Mouse (Mus musculus) hindbrain, postnatal 0 days (tissue): ENCODE measurements at regions not wholly inside any gene's neighbourhood (a gene's known extent, or its start where the extent isn't known, plus 50 kb on each side); places are given as distances from the start of the nearest gene placed in this dataset.

ENCODE experiments used
- ATAC-seq: fragments of 200-750 bp; cut with Nextera tagmentation; 2 replicates; pipeline ENCODE4 v1.8.0; 2017; ENCODE audit warnings: mild to moderate bottlenecking, moderate TSS enrichment, moderate library complexity
- DNase-seq: peaks from one replicate; pipeline ENCODE4 v3.0.0-alpha.2; 2015; ENCODE audit warnings: low spot score
- H3K27ac ChIP-seq: fragments of 300-500 bp; sonication (generic); 2 replicates; pipeline ENCODE4 v1.5.1; 2014; ENCODE audit warnings: mild to moderate bottlenecking
- H3K27me3 ChIP-seq: fragments of 300-500 bp; sonication (generic); 2 replicates; pipeline ENCODE4 v1.6.1; 2014; ENCODE audit warnings: low read length, mixed read lengths; ENCODE audit not compliant: insufficient read depth
- H3K36me3 ChIP-seq: fragments of 300-500 bp; sonication (generic); 2 replicates; pipeline ENCODE4 v1.6.1; 2014; ENCODE audit warnings: low read length, mixed read lengths; ENCODE audit not compliant: insufficient read depth
- H3K4me1 ChIP-seq: fragments of 300-500 bp; sonication (generic); 2 replicates; pipeline ENCODE4 v1.6.1; 2014; ENCODE audit warnings: antibody characterized with exemption, low read length, mixed read lengths; ENCODE audit not compliant: insufficient read depth
- H3K4me2 ChIP-seq: fragments of 300-500 bp; sonication (generic); 2 replicates; pipeline ENCODE4 v1.6.1; 2014; ENCODE audit warnings: low read depth, mild to moderate bottlenecking, low read length, moderate library complexity, mixed read lengths
- H3K4me3 ChIP-seq: fragments of 300-500 bp; sonication (generic); 2 replicates; pipeline ENCODE4 v1.5.1; 2014; ENCODE audit warnings: low read length
- H3K9ac ChIP-seq: fragments of 300-500 bp; sonication (generic); replicated peaks from 2 replicates; pipeline ENCODE4 v1.6.1; 2014; ENCODE audit warnings: mild to moderate bottlenecking, low read length, moderate library complexity, mixed read lengths
- H3K9me3 ChIP-seq: fragments of 300-500 bp; sonication (generic); 2 replicates; pipeline ENCODE4 v1.6.1; 2016; ENCODE audit warnings: low read length, mixed read lengths
- CTCF ChIP-seq: IDR thresholded peaks from 2 replicates; pipeline ENCODE4 v1.5.1; 2016; ENCODE audit warnings: antibody characterized with exemption, control low read depth, low read depth
- WGBS: fragments of 180-500 bp; shearing (Covaris S2); extraction: QIAGEN DNeasy Blood & Tissue Kit; methylation state at CpG from one replicate; pipeline ENCODE4 v1.1.7; 2014; 5-methylcytosine and 5-hydroxymethylcytosine counted together

GRCm38 (mm10) chr8:92212786-92213535 is 144.5 kb upstream of the Irx5 start:
- no peaks in the 10 kb centered on the region for H3K27me3 ChIP-seq
- 56% methylated on average over 14 of the region's 14 CpGs for WGBS
- ATAC-seq (no peak), DNase-seq (peak; percentile 41)
- 0 out of 2 replicates have a peak, but pooled peaks cover 3% of the 10 kb centered on the region for H3K4me1 ChIP-seq
- no peak overlapping the region for H3K9ac ChIP-seq
- H3K9me3 ChIP-seq = no peaks in the 10 kb centered on the region
- TF ChIP-seq CTCF = no peak
- H3K36me3 ChIP-seq = no peaks in the 10 kb centered on the region
- no peak overlapping the region for H3K27ac ChIP-seq
- no peak overlapping the region for H3K4me2 ChIP-seq
- H3K4me3 ChIP-seq = no peak overlapping the region

GRCm38 (mm10) chr8:92209081-92209480 is 148.3 kb upstream of the Irx5 start:
- Histone ChIP-seq H3K27ac (no peak overlapping the region), H3K9ac (no peak overlapping the region), H3K4me2 (no peak overlapping the region), H3K36me3 (no peaks in the 10 kb centered on the region), H3K4me3 (no peak overlapping the region), H3K27me3 (no peaks in the 10 kb centered on the region), H3K4me1 (no peaks in the 10 kb centered on the region), H3K9me3 (no peaks in the 10 kb centered on the region)
- TF ChIP-seq CTCF = no peak
- no peak for DNase-seq
- WGBS = 66% methylated on average over 5 of the region's 5 CpGs
- no peak for ATAC-seq

- Histone ChIP-seq H3K9ac (no peak overlapping the region), H3K9me3 (no peaks in the 10 kb centered on the region), H3K27ac (no peak overlapping the region), H3K4me2 (no peak overlapping the region), H3K4me1 (no peaks in the 10 kb centered on the region), H3K4me3 (no peak overlapping the region), H3K27me3 (no peaks in the 10 kb centered on the region), H3K36me3 (no peaks in the 10 kb centered on the region)
- ATAC-seq (no peak), DNase-seq (no peak)
- no peak for TF ChIP-seq CTCF
- 93% methylated on average over 8 of the region's 8 CpGs for WGBS
These were observed 161.8 kb upstream of the Irx5 start for GRCm38 (mm10) chr8:92195635-92196034.

GRCm38 (mm10) chr8:92194065-92194464 is 163.4 kb upstream of the Irx5 start:
- no peak overlapping the region for H3K9ac ChIP-seq
- no peak for ATAC-seq
- peak; percentile 25; the same call in 1 of the 2 replicates for TF ChIP-seq CTCF
- H3K9me3 ChIP-seq = peaks cover 1% of the 10 kb centered on the region; the same call in 1 of the 2 replicates
- 66% methylated on average over 14 of the region's 14 CpGs for WGBS
- H3K4me2 ChIP-seq = no peak overlapping the region
- H3K27me3 ChIP-seq = no peaks in the 10 kb centered on the region
- no peak overlapping the region for H3K27ac ChIP-seq
- DNase-seq = peak; percentile 24
- H3K4me1 ChIP-seq = no peaks in the 10 kb centered on the region
- H3K4me3 ChIP-seq = no peak overlapping the region
- no peaks in the 10 kb centered on the region for H3K36me3 ChIP-seq

- Histone ChIP-seq H3K27me3 (no peaks in the 10 kb centered on the region), H3K4me2 (no peak overlapping the region), H3K4me3 (no peak overlapping the region), H3K9ac (no peak overlapping the region), H3K36me3 (no peaks in the 10 kb centered on the region), H3K27ac (no peak overlapping the region), H3K4me1 (no peaks in the 10 kb centered on the region), H3K9me3 (peaks cover 5% of the 10 kb centered on the region; the same call in 1 of the 2 replicates)
- DNase-seq (no peak), ATAC-seq (no peak)
- TF ChIP-seq CTCF = no peak
- WGBS = 88% methylated on average over 16 of the region's 16 CpGs
These were observed 167.0 kb upstream of the Irx5 start for GRCm38 (mm10) chr8:92190261-92191025.

- no peaks in the 10 kb centered on the region for H3K9me3 ChIP-seq
- H3K9ac ChIP-seq = no peak overlapping the region
- 9% methylated on average over 1 of the region's 1 CpGs for WGBS
- no peaks in the 10 kb centered on the region for H3K27me3 ChIP-seq
- H3K4me3 ChIP-seq = no peak overlapping the region
- H3K36me3 ChIP-seq = no peaks in the 10 kb centered on the region
- ATAC-seq (no peak), DNase-seq (peak; percentile 21)
- H3K27ac ChIP-seq = no peak overlapping the region
- H3K4me2 ChIP-seq = no peak overlapping the region
- TF ChIP-seq CTCF = no peak
- H3K4me1 ChIP-seq = no peaks in the 10 kb centered on the region
These were observed 174.1 kb upstream of the Irx5 start for GRCm38 (mm10) chr8:92183331-92183730.

- Histone ChIP-seq H3K9me3 (no peaks in the 10 kb centered on the region), H3K27me3 (no peaks in the 10 kb centered on the region), H3K4me3 (no peak overlapping the region), H3K4me1 (no peaks in the 10 kb centered on the region), H3K9ac (no peak overlapping the region), H3K36me3 (no peaks in the 10 kb centered on the region), H3K4me2 (no peak overlapping the region), H3K27ac (no peak overlapping the region)
- DNase-seq = no peak
- 84% methylated on average over 4 of the region's 4 CpGs for WGBS
- ATAC-seq = no peak
- TF ChIP-seq CTCF = no peak
These were observed 176.8 kb upstream of the Irx5 start for GRCm38 (mm10) chr8:92180651-92181050.
